Mouse (Mus musculus) ovary, adult 18-20 months (tissue): ENCODE measurements around the gene Orai3.
"Not testable (repeated sequence)": the region's sequence is repeated elsewhere in the genome, so short reads cannot be mapped to it uniquely, and the experiment has no call there.

ENCODE experiments used
- DNase-seq: peaks from one replicate; pipeline ENCODE4 v3.0.0; 2022; ENCODE audit warnings: low spot score, mixed read lengths

Orai3 gene

GRCm38 (mm10) chr7:127769651-127770038 lies at the start of gene Orai3:
Orai3 (plus strand) TSS chr7:127769815.
- peak; percentile 84 for DNase-seq

- no peak for DNase-seq
Observed at GRCm38 (mm10) chr7:127725490-127725889, 44.1 kb upstream of the Orai3 start.

DNA sequence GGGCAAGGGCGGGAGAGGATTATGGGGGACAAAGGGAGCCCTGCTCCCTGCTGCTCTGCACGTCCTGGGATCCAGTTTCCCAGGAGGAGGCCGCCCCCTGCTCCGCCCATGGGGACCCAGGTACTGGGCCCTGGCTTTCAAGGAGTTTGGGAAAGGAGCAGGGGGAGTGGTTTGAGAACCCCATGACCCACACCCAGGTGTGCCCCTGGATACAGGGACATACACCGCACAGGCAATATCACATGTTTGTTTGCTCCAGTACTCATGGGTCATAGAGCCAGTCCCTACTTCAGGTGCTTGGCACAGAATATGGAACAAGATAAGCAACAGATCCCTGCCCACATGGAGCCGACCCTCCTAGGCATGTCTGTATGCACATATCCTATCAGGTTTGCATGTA lies 43.7 kb upstream of the Orai3 start:
- no peak for DNase-seq

DNA sequence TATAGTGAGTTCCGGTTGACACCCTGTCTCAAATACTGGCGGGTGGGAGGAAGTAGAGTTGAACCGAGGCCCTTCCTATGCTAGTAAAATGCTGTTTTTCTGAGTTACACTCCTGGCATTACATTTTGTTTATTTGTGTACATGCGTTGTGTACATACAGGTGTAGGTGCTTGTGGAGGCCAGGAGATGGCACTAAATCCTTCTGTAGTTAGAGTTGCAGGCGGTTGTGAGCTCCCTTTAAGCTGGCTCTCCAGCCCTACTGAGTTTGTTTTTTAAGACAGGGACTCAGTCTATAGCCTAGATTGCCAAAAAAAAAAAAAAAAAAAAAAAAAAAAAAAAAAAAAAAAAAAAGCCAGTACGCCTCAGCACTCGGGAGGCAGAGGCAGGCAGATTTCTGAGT lies 41.7 kb upstream of the Orai3 start:
- no peak for DNase-seq

- no peak for DNase-seq
Observed at GRCm38 (mm10) chr7:127730170-127730569, 39.4 kb upstream of the Orai3 start.

GRCm38 (mm10) chr7:127732066-127732465 lies 37.5 kb upstream of the Orai3 start, which contains the start of gene Ctf2:
Ctf2 (minus strand) TSS chr7:127732166.
- not testable (repeated sequence) for DNase-seq

DNA sequence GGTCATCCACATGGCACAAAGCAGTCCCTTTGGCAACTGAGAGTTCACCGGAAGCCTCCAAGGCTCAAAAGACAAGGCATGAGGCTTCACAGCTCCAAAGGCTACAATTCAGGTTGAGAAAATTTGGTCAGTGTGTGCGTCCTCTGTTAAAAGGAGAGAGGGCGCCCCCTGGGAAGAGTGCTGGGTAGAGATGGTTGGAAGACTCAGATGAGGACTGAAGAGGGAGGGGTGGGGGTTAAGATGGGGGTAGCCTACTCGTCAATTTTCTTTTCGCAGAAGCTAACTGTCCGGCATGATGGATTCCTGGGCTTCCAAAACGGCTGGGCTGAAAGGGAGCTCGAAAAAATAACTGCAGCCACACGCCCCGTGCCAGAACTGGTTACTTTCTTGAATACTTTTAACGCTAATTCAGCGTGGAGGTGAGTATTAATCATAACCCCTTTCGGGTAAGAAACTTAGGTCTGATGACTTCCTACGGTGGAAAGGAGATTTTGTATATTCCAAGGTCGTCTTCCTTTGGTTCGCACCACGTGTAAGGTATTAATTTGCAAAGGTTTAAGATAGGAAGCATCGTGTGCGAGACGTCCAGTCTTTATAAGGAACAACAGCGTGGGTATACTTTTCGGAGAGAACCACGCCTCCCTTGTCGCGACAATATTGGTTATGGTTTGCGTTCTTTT lies 25.1 kb upstream of the Orai3 start, which contains the start of gene Fbxl19:
Gene Fbxl19, plus strand, starts transcription at position 178 of the 680 bp plus-strand sequence.
- DNase-seq, result peak; percentile 57

DNA sequence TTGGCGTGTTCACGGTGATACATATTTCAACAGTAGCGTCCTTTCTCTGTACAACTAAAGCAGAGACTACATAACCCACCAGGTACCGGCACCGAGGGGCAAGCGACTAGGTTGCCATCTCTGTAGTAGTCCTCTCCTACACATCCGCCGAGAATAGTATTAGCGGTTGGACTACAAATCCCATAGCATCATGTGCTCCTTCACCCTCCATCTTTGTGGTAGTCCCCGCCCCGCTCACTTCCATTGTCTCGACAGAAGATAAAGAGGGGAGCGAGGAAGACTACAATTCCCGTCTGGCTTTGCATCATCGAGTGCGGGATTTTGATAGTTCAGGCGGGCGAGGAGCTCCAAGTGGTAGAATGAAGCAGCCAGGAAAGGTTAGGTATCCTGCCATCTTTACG lies 24.4 kb upstream of the Orai3 start:
- DNase-seq, result peak; percentile 92

DNA sequence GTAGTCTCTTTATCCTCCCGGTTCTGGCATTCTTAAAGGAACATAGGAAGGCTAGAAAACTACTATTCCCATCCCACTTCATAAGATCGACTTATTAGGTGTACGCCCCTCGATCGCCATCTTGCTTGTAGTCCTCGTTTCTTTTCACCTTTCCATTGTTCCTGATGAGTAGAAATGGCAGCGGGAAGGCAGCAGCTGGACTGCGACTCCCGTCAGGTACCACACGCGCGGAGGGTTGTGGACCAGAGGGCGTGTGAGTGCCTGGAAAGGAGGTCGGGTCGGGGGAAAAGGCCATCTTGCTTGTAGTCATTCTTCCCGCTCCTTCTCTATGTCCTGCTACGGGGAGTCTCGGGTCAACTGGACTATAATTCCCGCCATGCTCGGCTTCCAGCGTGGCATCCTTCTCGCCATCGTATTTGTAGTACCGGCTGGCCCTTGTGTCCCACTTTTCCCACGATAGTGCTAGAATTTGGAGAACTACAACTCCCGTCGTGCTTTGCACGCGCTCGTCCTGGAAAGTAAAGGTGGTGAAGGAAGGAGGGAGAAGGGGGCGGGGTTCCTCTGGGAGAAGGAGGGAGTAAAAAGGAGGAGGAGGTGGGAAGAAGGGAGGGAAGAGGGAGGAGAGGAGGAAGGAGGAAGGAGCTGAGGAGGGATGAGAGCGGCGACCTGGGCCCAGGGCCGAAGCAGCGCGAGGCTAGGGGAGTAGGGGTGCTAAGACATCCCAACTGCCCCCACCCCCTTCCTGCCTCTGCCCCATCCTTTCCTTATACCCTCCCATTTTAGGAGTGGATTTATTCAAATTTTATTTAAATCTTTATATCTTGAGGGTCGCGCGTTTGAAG lies 23.7 kb upstream of the Orai3 start:
- DNase-seq, result peak; percentile 98

GRCm38 (mm10) chr7:127746494-127747491 lies 22.8 kb upstream of the Orai3 start:
- DNase-seq, result no peak

DNA sequence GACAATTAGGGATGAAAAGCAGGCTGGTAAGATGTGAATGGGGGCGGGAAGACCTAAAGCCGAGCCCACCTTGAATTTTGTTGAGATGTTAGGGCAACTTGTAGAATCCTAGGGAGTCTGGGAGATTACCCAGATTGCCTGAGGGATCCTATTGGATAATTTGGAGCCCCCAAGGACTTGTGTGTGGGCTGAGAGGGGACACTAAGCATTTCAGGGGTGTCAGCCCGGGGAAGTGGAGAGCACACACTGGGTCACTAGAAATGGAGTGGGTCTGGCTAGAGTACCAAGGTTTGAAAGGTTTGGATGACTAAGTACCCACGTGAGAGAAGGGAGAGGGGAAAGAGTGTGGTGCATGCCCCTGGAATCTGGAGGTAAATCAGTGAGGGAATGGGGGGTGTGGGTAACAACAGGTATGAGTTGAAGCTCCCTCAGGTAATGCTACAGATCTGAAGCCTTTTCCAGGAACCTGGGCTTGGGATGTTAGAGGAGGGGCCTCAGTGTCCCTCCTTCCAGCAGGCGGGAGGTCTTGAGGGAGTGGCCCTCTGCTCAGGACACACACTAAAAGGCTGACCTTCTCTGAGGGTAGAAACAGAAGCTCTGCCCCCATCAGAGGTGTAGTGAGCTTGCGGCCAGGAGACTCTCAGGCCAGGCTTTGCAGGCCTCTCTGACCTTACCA lies 21.9 kb upstream of the Orai3 start:
- DNase-seq, result no peak

GRCm38 (mm10) chr7:127748235-127748560 lies 21.4 kb upstream of the Orai3 start:
- DNase-seq, result no peak

DNA sequence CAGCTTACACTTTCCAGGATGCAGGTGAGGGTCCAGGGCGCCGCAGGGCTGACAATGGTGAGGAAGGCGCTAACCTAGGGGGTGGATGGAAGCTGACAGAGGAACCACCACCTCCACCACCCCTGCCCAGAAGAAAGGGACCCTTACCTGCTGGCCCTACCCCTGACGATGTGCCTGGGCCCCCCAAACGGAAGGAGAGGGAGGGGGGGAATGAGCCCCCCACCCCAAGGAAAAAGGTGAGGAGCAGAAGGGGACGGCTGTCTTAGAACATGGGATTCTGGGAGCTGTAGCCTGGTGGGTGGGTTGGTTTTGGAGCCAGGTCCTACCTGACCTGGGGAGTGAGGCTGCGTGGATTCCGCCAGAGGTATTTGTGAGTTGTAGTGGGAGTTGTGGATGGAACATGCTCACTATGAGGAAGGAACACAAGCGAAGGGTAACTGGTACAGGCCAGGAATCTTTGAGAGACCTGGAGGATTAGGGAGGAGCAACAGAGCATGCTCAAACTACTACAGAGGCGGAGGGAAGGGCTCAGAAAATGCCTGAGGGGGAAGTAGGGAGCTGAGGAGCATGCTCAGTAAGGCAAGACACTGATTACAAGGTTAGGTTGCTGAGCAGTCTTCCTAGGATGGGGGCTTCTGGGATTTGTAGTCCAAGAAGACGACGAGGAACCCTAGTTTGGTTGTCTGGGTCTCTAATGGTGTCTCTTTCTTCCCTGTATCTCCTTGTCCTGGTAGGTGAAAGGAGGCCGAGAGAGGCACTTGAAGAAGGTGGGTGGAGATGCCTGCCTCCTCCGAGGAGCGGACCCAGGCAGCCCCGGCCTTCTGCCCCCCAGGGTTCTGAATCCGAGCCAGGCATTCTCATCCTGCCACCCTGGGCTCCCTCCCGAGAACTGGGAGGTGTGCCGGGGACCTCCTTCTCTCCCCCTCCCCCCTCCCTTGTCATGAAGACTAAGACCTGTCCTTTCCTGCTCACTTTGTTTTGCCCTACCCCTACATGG lies 19.2 kb upstream of the Orai3 start:
- DNase-seq, result no peak

- no peak for DNase-seq
Observed at GRCm38 (mm10) chr7:127751619-127752018, 18.0 kb upstream of the Orai3 start.

- DNase-seq, result no peak
Observed at GRCm38 (mm10) chr7:127752069-127752468, 17.5 kb upstream of the Orai3 start.

- DNase-seq, result no peak
Observed at GRCm38 (mm10) chr7:127753158-127753557, 16.5 kb upstream of the Orai3 start.

DNA sequence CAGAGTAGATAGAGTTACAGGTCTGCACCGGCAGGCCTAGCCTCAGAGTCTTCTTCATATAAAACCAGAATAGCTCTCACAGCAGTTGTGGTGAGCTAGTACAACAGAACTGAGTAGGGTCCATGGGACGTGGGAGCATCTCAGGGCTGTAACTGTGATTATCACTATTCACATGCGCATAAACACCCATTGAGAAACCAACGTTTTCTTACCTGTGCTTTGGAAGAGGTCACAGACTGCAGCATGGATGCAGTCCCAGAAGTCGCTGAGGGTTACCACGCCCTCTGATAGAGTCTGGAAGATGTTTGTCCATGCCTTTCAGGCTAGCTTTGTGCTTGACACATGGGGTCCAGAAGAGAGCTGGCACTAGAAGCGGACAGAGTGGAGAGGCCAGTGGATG lies 15.9 kb upstream of the Orai3 start:
- no peak for DNase-seq

GRCm38 (mm10) chr7:127759716-127760115 lies 9.9 kb upstream of the Orai3 start:
- no peak for DNase-seq

GRCm38 (mm10) chr7:127760478-127760877 lies 9.1 kb upstream of the Orai3 start:
- DNase-seq, result no peak

- DNase-seq, result no peak
Observed at GRCm38 (mm10) chr7:127761026-127761425, 8.6 kb upstream of the Orai3 start.
